Mouse (Mus musculus): ENCODE data around the gene Rps3a1.

The Rps3a1 gene

GRCm38 (mm10) chr3:86142263-86142933, at the start of gene Rps3a1:
Rps3a1 (minus strand) TSS chr3:86142702.
- peak; percentile 99 to 100 for DNase-seq

GRCm38 (mm10) chr3:86187736-86188389, 45.4 kb upstream of the Rps3a1 start:
- DNase-seq, result no peak

GRCm38 (mm10) chr3:86184546-86184945, 42.0 kb upstream of the Rps3a1 start:
- DNase-seq, result no peak

GRCm38 (mm10) chr3:86181107-86181506, 38.6 kb upstream of the Rps3a1 start:
- no peak for DNase-seq

GRCm38 (mm10) chr3:86179714-86180113, 37.2 kb upstream of the Rps3a1 start:
- DNase-seq, result no peak

GRCm38 (mm10) chr3:86168841-86169425, 26.4 kb upstream of the Rps3a1 start:
- DNase-seq, result no peak

GRCm38 (mm10) chr3:86149521-86149920, 7.0 kb upstream of the Rps3a1 start:
- DNase-seq, result no peak

GRCm38 (mm10) chr3:86149063-86149462, 6.6 kb upstream of the Rps3a1 start:
- DNase-seq, result no peak

GRCm38 (mm10) chr3:86143343-86143742, 841 bp upstream of the Rps3a1 start:
- DNase-seq, result no peak

GRCm38 (mm10) chr3:86142934-86143317, 424 bp upstream of the Rps3a1 start:
- no peak for DNase-seq

- DNase-seq, result no peak
Observed at GRCm38 (mm10) chr3:86141886-86142262, 628 bp downstream of the Rps3a1 start.

- DNase-seq, result no peak
Observed at GRCm38 (mm10) chr3:86141366-86141765, 1.1 kb downstream of the Rps3a1 start.

GRCm38 (mm10) chr3:86139660-86140059, 2.8 kb downstream of the Rps3a1 start:
- no peak for DNase-seq

- no peak for DNase-seq
Observed at GRCm38 (mm10) chr3:86136936-86137574, 5.4 kb downstream of the Rps3a1 start.

GRCm38 (mm10) chr3:86135886-86136563, 6.5 kb downstream of the Rps3a1 start:
- DNase-seq, result no peak

GRCm38 (mm10) chr3:86134939-86135638, 7.4 kb downstream of the Rps3a1 start:
- no peak for DNase-seq

- peak; percentile 57 to 72 for DNase-seq
Observed at GRCm38 (mm10) chr3:86129757-86130156, 12.7 kb downstream of the Rps3a1 start.

GRCm38 (mm10) chr3:86123251-86123746, 19.2 kb downstream of the Rps3a1 start:
- no peak for DNase-seq

- no peak for DNase-seq
Observed at GRCm38 (mm10) chr3:86122156-86122555, 20.3 kb downstream of the Rps3a1 start.

GRCm38 (mm10) chr3:86119237-86119932, 23.1 kb downstream of the Rps3a1 start:
- no peak for DNase-seq

GRCm38 (mm10) chr3:86116951-86117350, 25.6 kb downstream of the Rps3a1 start:
- DNase-seq, result no peak
